Mouse (Mus musculus): ENCODE measurements around the gene Prtg.

DNA sequence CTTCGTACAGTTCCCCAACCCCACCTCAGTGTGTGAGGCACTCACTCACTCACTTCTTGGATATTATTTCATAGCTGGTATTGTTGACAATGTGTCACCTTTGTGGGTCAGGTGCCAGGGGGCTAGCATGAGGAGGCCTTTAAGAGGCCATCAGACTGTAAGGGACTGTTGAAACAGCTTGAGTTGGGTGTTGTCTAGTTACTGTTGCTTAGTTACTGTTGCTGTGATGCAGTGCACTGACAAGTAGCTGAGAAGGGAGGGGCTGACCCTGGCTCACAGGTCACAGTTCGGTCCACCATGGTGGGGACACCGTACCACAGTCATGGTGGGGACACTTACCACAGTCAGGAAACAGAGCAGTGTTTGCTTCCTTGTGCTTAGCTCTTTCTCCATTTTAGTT lies 116.4 kb downstream of the Prtg start:
- no peak for TF ChIP-seq CTCF (IDR thresholded peaks at IDR 0.05 in 2 of 3, conservative IDR thresholded peaks at IDR 0.05 in 1 of 3; ENCODE audit: control insufficient read depth in 1 of 3, insufficient read depth in 1 of 3, low read depth in 2 of 3, low read length in 3 of 3, poor library complexity in 1 of 3, severe bottlenecking in 1 of 3)
- no peak for TF ChIP-seq MAX (IDR thresholded peaks at IDR 0.05; ENCODE audit: low read length)
- no peak for TF ChIP-seq GATA1 (IDR thresholded peaks at IDR 0.05; ENCODE audit: low read depth, low read length)
- no peak for TF ChIP-seq E2F4 (IDR thresholded peaks at IDR 0.05; ENCODE audit: borderline replicate concordance, low read depth, low read length)
- TF ChIP-seq RAD21 (IDR thresholded peaks at IDR 0.05; ENCODE audit: low read depth, low read length): no peak
- no peak for TF ChIP-seq USF1 (IDR thresholded peaks at IDR 0.05; ENCODE audit: low read depth, low read length)
- TF ChIP-seq ZC3H11A (IDR thresholded peaks at IDR 0.05; ENCODE audit: low read depth, low read length): no peak
- no peak for TF ChIP-seq ZKSCAN1 (IDR thresholded peaks at IDR 0.05; ENCODE audit: low read depth, low read length)
- TF ChIP-seq KAT2A (conservative IDR thresholded peaks at IDR 0.05; ENCODE audit: low read depth, low read length): no peak
- no peak for TF ChIP-seq MYC (IDR thresholded peaks at IDR 0.05; ENCODE audit: low read depth, low read length)
- TF ChIP-seq POLR2AphosphoS2 (IDR thresholded peaks at IDR 0.05; ENCODE audit: low read length): no peak
- no peak for TF ChIP-seq GABPA (IDR thresholded peaks at IDR 0.05; ENCODE audit: low read depth, low read length)
- no peak for TF ChIP-seq USF2 (IDR thresholded peaks at IDR 0.05; ENCODE audit: borderline replicate concordance in 1 of 2, insufficient read depth in 1 of 2, low read depth in 1 of 2, low read length in 2 of 2)

All from MEL (cell line).